Mouse (Mus musculus) liver, embryonic 14.5 days (tissue): Measurements from ENCODE around the gene Rapgef4. TPM values are rescaled to one million over a fixed set of nuclear protein-coding genes. Genes with fewer than 3 reads are reported as not detected.

Source experiments
- ATAC-seq: fragments of 200-750 bp; cut with Nextera tagmentation; 2 replicates; pipeline ENCODE4 v1.8.0; 2017; ENCODE audit warnings: moderate number of reproducible peaks, mild to moderate bottlenecking, moderate library complexity; ENCODE audit not compliant: insufficient read depth
- DNase-seq, 3 experiments: peaks; one replicate each; pipeline ENCODE4 v3.0.0-alpha.2; 2012 to 2013; ENCODE audit warnings: low read depth in 3 of 3, low spot score in 3 of 3
- H3K27ac ChIP-seq: fragments of 300-500 bp; sonication (generic); 2 replicates; pipeline ENCODE4 v1.5.1; 2014; ENCODE audit warnings: moderate library complexity, mild to moderate bottlenecking, control low read depth, inconsistent platforms
- H3K27me3 ChIP-seq: fragments of 300-500 bp; sonication (generic); 2 replicates; pipeline ENCODE4 v1.6.1; 2014; ENCODE audit warnings: mild to moderate bottlenecking, low read length, moderate library complexity; ENCODE audit not compliant: control insufficient read depth, insufficient read depth
- H3K36me3 ChIP-seq: fragments of 300-500 bp; sonication (generic); replicated peaks from 2 replicates; pipeline ENCODE4 v1.6.1; 2014; ENCODE audit warnings: low read depth; ENCODE audit not compliant: control insufficient read depth, insufficient read depth
- H3K4me1 ChIP-seq, 2 experiments: fragments of 200-500 bp in 1 of 2; fragments of 300-500 bp in 1 of 2; sonication (generic) in 1 of 2; replicated peaks; 2 replicates each; pipeline ENCODE4 v1.6.1; 2012 to 2014; ENCODE audit warnings: antibody characterized with exemption in 1 of 2, inconsistent platforms in 1 of 2, low read length in 1 of 2; ENCODE audit not compliant: control insufficient read depth in 2 of 2, insufficient read depth in 2 of 2
- H3K4me2 ChIP-seq: fragments of 300-500 bp; sonication (generic); 2 replicates; pipeline ENCODE4 v1.6.1; 2014; ENCODE audit warnings: low read depth, mild to moderate bottlenecking, control low read depth, moderate library complexity
- H3K4me3 ChIP-seq, 2 experiments: fragments of 200-500 bp in 1 of 2; fragments of 300-500 bp in 1 of 2; sonication (generic) in 1 of 2; 2 replicates each; pipeline ENCODE4 v1.5.1; 2012 to 2014; ENCODE audit warnings: low read depth in 2 of 2, low read length in 2 of 2, mild to moderate bottlenecking in 2 of 2, control low read depth in 1 of 2, inconsistent platforms in 1 of 2, moderate library complexity in 1 of 2; ENCODE audit not compliant: insufficient read depth in 1 of 2
- H3K9ac ChIP-seq: fragments of 300-500 bp; sonication (generic); replicated peaks from 2 replicates; pipeline ENCODE4 v1.6.1; 2014; ENCODE audit warnings: mild to moderate bottlenecking, control low read depth, moderate library complexity
- H3K9me3 ChIP-seq: fragments of 300-500 bp; sonication (generic); 2 replicates; pipeline ENCODE4 v1.6.1; 2016; ENCODE audit warnings: low read length, mixed read lengths; ENCODE audit not compliant: control insufficient read depth
- CTCF ChIP-seq: IDR thresholded peaks from 2 replicates; pipeline ENCODE4 v1.5.1; 2016; ENCODE audit warnings: antibody characterized with exemption, low read depth, control low read depth
- EP300 ChIP-seq: IDR thresholded peaks from 2 replicates; pipeline ENCODE4 v1.6.1; 2016; ENCODE audit warnings: antibody characterized with exemption, low read depth
- WGBS: fragments of 180-500 bp; shearing (Covaris S2); extraction: QIAGEN DNeasy Blood & Tissue Kit; methylation state at CpG from one replicate; pipeline ENCODE4 v1.1.7; 2014; ENCODE audit not compliant: insufficient replicate concordance; 5-methylcytosine and 5-hydroxymethylcytosine counted together
- polyA plus RNA-seq, 2 experiments: library from polyadenylated mRNA; depleted of rRNA in 1 of 2; stranded (reverse) in 1 of 2; unstranded in 1 of 2; fragments of >200 nt; fragmentation: Nextera tagmentation in 1 of 2; extraction: Ambion mirVana in 1 of 2; gene quantifications; 2 replicates each; pipeline versions ENCODE4 v1.2.1 to v1.2.3; 2012 to 2014

Rapgef4 gene
- polyA plus RNA-seq, 2 experiments = 2.2 to 4.2 TPM

DNA sequence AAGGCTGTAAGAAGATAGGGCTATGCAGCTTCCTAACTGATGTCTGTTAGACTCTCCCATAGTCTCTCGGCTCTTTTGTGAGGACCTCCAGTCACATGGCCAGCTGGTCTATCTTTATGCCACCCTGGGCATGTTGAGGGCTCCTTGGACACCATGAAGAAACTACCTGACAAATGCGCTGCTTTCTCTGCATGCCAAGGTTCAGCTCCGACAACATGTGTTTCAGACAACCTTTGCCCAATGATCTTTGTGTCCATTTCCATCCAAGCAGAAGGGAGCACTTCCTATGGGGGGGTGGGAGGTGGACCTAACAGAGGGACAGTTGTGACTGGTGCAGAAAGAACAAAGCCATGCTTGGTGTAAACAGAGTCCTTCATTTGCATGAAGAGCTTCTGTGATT is 7.4 kb upstream of the Rapgef4 start:
- Histone ChIP-seq H3K4me3 (no peak overlapping the region), H3K9ac (no peak overlapping the region), H3K27ac (no peak overlapping the region), H3K9me3 (no peaks in the 10 kb centered on the region), H3K4me1 (no peaks in the 10 kb centered on the region), H3K4me2 (no peak overlapping the region), H3K36me3 (no peaks in the 10 kb centered on the region), H3K27me3 (no peaks in the 10 kb centered on the region)
- no peak for ATAC-seq
- WGBS = 55% methylated on average over 3 of the region's 3 CpGs
- no peak for DNase-seq
- no peak for TF ChIP-seq CTCF
- TF ChIP-seq EP300 = no peak

DNA sequence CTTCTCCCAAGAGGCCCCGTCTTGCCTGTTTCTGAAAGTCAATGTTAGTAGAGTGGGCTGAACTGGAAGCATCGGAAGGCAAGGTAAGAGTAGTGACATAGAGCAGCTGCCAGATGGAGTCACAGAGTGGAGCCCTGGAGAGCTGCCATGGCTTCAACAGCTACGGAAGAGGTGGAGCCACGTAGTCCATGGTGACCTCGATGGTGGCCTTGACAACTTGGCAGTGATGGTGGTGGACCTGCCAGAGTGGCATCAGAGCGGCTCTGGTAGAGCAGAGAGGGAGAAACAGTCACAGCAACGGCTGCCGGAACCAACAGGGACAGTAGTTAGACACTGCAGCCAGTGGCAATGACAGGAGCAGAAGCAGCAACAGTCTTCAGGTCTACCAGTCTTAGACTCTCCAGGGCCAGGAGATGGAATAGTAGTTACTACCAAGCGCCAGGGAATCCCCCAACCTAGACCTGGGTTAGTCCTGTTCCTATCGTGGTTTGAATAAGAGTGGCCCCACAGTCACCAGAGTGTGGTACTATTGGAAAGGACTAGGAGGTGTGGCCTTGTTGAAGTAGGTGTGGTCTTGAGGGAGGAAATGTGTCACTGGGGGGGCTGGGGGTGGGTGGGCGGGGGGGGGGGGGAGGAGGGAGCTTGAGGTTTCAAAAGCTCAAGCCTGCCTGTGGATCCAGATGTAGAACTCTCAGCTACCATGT is 6.7 kb upstream of the Rapgef4 start:
- DNase-seq = no peak

GRCm38 (mm10) chr2:71979981-71980380 is 1.1 kb upstream of the Rapgef4 start:
- H3K9ac ChIP-seq = no peak overlapping the region
- peaks cover 0 to 8% of the 10 kb centered on the region in 2 experiments; a peak in 2 of 4 replicates for H3K4me1 ChIP-seq
- H3K27me3 ChIP-seq = peaks cover 22% of the 10 kb centered on the region
- H3K36me3 ChIP-seq = no peaks in the 10 kb centered on the region
- TF ChIP-seq EP300 = no peak
- no peak for TF ChIP-seq CTCF
- no peak overlapping the region for H3K4me3 ChIP-seq
- no peak overlapping the region for H3K4me2 ChIP-seq
- ATAC-seq = no peak
- no peak overlapping the region for H3K27ac ChIP-seq
- no peak for DNase-seq
- no peaks in the 10 kb centered on the region for H3K9me3 ChIP-seq
- 68% methylated on average over 7 of the region's 7 CpGs for WGBS

More for the DNA sequence above, 6.7 kb upstream of the Rapgef4 start:
- Histone ChIP-seq H3K9ac (no peak overlapping the region), H3K9me3 (no peaks in the 10 kb centered on the region), H3K27me3 (no peaks in the 10 kb centered on the region), H3K4me1 (no peaks in the 10 kb centered on the region), H3K4me2 (no peak overlapping the region), H3K36me3 (no peaks in the 10 kb centered on the region), H3K4me3 (no peak overlapping the region), H3K27ac (no peak overlapping the region)
- ATAC-seq = no peak
- WGBS = 58% methylated on average over 10 of the region's 11 CpGs
- TF ChIP-seq EP300 (no peak), CTCF (no peak)

DNA sequence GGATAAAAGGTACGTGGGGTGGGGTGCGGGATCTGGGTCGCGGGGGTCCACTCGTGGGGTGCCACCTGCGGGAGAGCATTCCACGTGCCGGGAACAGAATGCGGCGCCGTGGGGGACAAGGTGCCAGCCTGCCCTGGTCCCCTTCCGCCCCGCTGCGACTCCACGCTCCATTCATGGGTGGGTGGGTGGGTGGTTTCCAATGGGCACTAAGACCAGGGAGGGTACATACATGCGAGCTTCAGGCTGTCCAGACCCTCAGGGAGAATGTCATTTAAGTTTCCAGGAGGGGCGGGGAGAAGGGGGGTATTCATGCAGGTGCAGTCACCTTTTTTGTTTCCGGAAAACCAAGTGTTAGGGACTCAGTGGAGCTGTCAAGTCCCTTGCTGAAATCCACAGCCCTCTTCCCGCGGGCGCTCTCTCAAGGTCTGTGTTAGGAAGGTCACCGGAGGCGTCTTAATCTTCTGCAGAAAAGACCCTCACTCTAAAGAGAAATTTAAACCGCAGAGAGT is 357 bp downstream of the Rapgef4 start:
- H3K27ac ChIP-seq = no peak overlapping the region
- H3K36me3 ChIP-seq = no peaks in the 10 kb centered on the region
- H3K9me3 ChIP-seq = no peaks in the 10 kb centered on the region
- H3K27me3 ChIP-seq = peaks cover 22% of the 10 kb centered on the region
- no peak overlapping the region for H3K9ac ChIP-seq
- peaks cover 0 to 8% of the 10 kb centered on the region in 2 experiments; a peak in 2 of 4 replicates for H3K4me1 ChIP-seq
- 13% methylated on average over 24 of the region's 24 CpGs for WGBS
- H3K4me3 ChIP-seq = peak overlapping the region; percentile 50
- no peak for DNase-seq
- H3K4me2 ChIP-seq = peak overlapping the region; percentile 68
- no peak for TF ChIP-seq EP300
- TF ChIP-seq CTCF = no peak
- no peak for ATAC-seq

DNA sequence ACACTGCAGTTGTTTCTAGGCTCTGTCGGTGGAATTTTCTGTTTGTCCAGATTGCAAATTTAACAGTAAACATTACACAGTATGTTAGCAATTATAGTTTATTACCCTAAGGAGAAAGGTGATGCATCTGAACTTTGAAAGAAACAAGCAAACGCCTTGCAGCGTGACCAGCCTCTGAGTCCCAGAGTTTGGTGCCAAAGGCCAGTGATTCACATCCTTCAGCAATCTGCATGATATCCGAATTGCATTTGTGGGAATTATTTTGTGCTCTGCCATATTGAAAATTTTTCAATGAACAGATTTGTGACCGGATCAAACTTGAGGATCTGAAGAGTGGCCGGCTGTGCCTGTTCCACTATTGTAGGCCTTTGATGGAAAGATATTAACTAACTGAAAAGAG is 856 bp downstream of the Rapgef4 start:
- H3K9ac ChIP-seq = no peak overlapping the region
- H3K4me2 ChIP-seq = no peak overlapping the region
- no peak for ATAC-seq
- H3K36me3 ChIP-seq = no peaks in the 10 kb centered on the region
- WGBS = 73% methylated on average over 6 of the region's 6 CpGs
- H3K4me1 ChIP-seq = peaks cover 0 to 8% of the 10 kb centered on the region in 2 experiments; a peak in 2 of 4 replicates
- H3K27me3 ChIP-seq = peaks cover 22% of the 10 kb centered on the region
- TF ChIP-seq CTCF = no peak
- TF ChIP-seq EP300 = no peak
- no peaks in the 10 kb centered on the region for H3K9me3 ChIP-seq
- no peak for DNase-seq
- no peak overlapping the region for H3K27ac ChIP-seq
- peak overlapping the region in 1 of 2 experiments; percentile 50; a peak in 2 of 4 replicates for H3K4me3 ChIP-seq
